Mouse (Mus musculus): Measurements from ENCODE around the gene Naxd. TPM values are rescaled to one million over a fixed set of nuclear protein-coding genes. Genes with fewer than 3 reads are reported as not detected.

Naxd gene
- polyA plus RNA-seq, 1 experiment from 2014 or later = 130 TPM

DNA sequence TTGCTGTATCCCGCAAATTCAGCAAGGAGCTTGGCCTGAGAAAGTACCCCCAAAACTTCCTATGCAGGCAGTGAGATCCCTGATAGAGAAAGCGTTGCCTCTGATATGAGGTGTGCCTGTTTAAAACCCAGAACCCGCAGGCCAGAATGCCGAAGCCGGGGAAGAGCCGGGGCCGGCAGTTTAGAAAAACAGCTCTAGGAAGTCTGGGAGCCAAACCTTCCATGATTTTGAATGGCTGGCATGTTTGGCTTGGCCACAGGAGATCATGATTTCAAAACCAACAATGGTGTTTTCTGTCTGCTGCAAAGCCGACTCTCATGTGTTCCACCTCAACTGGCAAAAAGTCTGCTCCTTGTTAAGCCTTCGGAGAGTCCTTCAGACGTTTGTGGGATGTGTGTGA, 55.1 kb downstream of the Naxd start:
- H3K4me2 ChIP-seq (ENCODE audit: low read length) = no peak overlapping the region
- 91% methylated on average over 10 of the region's 10 CpGs for WGBS
- H3K4me3 ChIP-seq (replicated peaks; ENCODE audit: low read depth, low read length) = no peak overlapping the region
- ATAC-seq (ENCODE audit: low FRiP score, low TSS enrichment) (no peak), DNase-seq (no peak)
- no peaks in the 10 kb centered on the region for H3K9me3 ChIP-seq (ENCODE audit: control insufficient read depth, low read length)
- no peaks in the 10 kb centered on the region for H3K36me3 ChIP-seq (ENCODE audit: control insufficient read depth, insufficient read depth, low read length)
- H3K4me1 ChIP-seq (ENCODE audit: control insufficient read depth, insufficient read depth, low read length) = peaks cover 18% of the 10 kb centered on the region; the same call in 1 of the 2 replicates
- H3K27ac ChIP-seq (replicated peaks; ENCODE audit: low read depth, low read length) = no peak overlapping the region
- H3K27me3 ChIP-seq (ENCODE audit: control insufficient read depth, insufficient read depth, low read length) = no peaks in the 10 kb centered on the region
- H3K9ac ChIP-seq (replicated peaks; ENCODE audit: low read length) = no peak overlapping the region

DNA sequence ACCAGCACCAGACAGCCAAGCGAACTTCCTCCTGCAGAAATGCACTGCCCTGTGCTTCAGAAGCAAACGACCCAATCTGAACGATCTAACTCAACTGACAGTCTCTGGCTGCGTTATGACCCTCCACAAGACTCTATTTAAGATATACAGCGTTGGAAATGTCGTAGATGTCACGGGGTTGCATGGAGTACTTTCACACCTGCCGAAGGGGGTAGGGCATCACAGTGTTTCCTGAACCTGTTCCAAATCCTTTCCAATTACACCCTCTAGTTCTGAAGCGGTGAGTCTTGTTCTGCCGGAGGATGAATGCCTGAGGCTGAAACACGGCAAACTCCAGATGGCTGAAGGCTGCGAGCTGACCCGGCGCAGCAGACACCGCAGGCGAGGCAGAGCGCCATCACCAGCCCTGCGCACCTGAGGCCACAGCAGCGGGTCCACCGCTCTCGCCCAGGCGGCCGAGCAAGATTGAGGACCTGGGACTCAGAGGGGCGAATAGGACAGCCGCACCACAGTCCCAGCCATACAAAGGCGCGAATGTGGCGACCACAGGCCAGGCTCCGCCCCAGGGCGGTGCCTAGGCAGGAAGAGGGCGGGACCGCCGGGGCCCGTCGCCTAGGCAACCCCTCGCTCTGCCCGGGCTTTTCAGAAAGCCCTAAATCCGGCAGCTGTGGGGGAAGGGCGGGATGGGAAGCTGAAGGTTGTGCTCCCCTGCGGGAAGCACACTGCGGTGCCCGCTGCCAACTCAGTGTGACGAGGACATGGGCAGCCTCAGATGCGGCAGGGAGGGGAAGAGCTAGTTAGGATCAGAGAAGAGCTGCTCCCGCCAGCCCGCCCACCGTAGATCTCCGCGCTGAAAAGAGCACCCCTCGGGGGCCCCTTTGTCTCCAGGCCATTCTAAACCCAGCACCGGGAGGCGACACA, 57.8 kb downstream of the Naxd start, which contains the start of gene Ing1:
Gene Ing1 (plus strand): TSS at position 773 of the 921 bp plus-strand sequence.
- Histone ChIP-seq H3K4me1 (ENCODE audit: control insufficient read depth, insufficient read depth, low read length) (peaks cover 20% of the 10 kb centered on the region), H3K36me3 (ENCODE audit: control insufficient read depth, insufficient read depth, low read length) (no peaks in the 10 kb centered on the region), H3K27ac (replicated peaks; ENCODE audit: low read depth, low read length) (peak within 1 kb of the TSS; percentile 100), H3K9ac (replicated peaks; ENCODE audit: low read length) (peak within 1 kb of the TSS; percentile 93), H3K9me3 (ENCODE audit: control insufficient read depth, low read length) (no peaks in the 10 kb centered on the region), H3K4me3 (replicated peaks; ENCODE audit: low read depth, low read length) (peak within 1 kb of the TSS; percentile 91), H3K27me3 (ENCODE audit: control insufficient read depth, insufficient read depth, low read length) (no peaks in the 10 kb centered on the region), H3K4me2 (ENCODE audit: low read length) (peak within 1 kb of the TSS; percentile 67)
- peak; percentile 86 for ATAC-seq (ENCODE audit: low FRiP score, low TSS enrichment)
- whole genome bisulfite sequencing = under 1% methylated on average over 47 of the region's 52 CpGs
- peak; percentile 99 for DNase-seq

DNA sequence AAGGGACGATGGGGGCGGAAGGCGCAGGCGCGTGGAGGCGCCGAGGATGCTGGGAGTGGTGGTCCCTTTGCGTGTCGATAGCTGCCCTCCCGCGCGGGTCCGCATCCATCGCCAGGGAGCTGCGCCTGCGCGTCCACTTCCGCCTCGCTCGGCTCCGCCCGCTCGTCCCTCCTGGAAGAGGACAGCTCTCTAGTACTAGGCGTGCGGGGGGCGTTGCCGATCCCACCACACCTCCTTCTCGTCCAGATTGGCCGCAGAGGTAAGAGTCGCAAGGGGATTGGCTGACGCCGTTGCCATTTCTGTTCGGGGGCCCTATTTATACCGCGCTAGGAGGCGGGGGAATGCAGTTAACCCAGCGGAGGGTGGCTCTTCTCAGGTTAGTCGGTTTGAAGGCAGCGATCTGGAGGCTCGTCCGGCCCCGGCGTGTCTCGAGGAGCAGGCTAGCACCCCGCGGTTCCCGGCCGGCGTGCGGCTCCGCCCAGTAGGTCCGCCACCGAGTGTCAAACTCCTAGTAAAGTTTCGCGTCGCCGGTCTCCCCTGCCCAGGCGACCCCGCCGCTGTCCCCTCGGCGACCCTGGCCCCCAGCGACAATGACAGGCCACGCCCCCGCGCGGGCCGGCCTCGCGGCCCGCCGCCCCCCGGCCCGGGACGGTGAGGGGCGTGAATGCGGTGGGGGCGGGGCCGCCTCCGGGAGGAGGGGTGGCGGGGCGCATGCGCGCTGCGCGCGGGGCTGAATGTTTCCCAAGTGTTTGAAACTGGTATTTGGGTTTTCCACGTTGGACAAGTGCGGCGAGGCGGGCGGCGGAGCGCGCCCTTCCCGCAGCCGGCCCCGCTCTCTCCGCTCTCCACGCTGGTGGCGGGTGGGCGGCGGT, 58.6 kb downstream of the Naxd start:
- peak overlapping the region; percentile 67 for H3K4me2 ChIP-seq (ENCODE audit: low read length)
- no peaks in the 10 kb centered on the region for H3K36me3 ChIP-seq (ENCODE audit: control insufficient read depth, insufficient read depth, low read length)
- no peaks in the 10 kb centered on the region for H3K9me3 ChIP-seq (ENCODE audit: control insufficient read depth, low read length)
- H3K27me3 ChIP-seq (ENCODE audit: control insufficient read depth, insufficient read depth, low read length) = no peaks in the 10 kb centered on the region
- WGBS = under 1% methylated on average over 101 of the region's 103 CpGs
- H3K9ac ChIP-seq (replicated peaks; ENCODE audit: low read length) = peak overlapping the region; percentile 93
- peaks cover 18% of the 10 kb centered on the region for H3K4me1 ChIP-seq (ENCODE audit: control insufficient read depth, insufficient read depth, low read length)
- peak overlapping the region; percentile 91 for H3K4me3 ChIP-seq (replicated peaks; ENCODE audit: low read depth, low read length)
- peak overlapping the region; percentile 100 for H3K27ac ChIP-seq (replicated peaks; ENCODE audit: low read depth, low read length)
- peak; percentile 88 for ATAC-seq (ENCODE audit: low FRiP score, low TSS enrichment)
- peak; percentile 100 for DNase-seq

- Histone ChIP-seq H3K9me3 (ENCODE audit: control insufficient read depth, low read length) (no peaks in the 10 kb centered on the region), H3K4me3 (replicated peaks; ENCODE audit: low read depth, low read length) (peak overlapping the region; percentile 91), H3K27me3 (ENCODE audit: control insufficient read depth, insufficient read depth, low read length) (no peaks in the 10 kb centered on the region), H3K27ac (replicated peaks; ENCODE audit: low read depth, low read length) (peak overlapping the region; percentile 100), H3K9ac (replicated peaks; ENCODE audit: low read length) (peak overlapping the region; percentile 93), H3K4me1 (ENCODE audit: control insufficient read depth, insufficient read depth, low read length) (peaks cover 16% of the 10 kb centered on the region), H3K4me2 (ENCODE audit: low read length) (peak overlapping the region; percentile 67), H3K36me3 (ENCODE audit: control insufficient read depth, insufficient read depth, low read length) (peaks cover 6% of the 10 kb centered on the region)
- ATAC-seq (ENCODE audit: low FRiP score, low TSS enrichment) = no peak
- DNase-seq = peak; percentile 74
- under 1% methylated on average over 80 of the region's 85 CpGs for WGBS
Measured at GRCm38 (mm10) chr8:11556691-11557423, 59.6 kb downstream of the Naxd start.

DNA sequence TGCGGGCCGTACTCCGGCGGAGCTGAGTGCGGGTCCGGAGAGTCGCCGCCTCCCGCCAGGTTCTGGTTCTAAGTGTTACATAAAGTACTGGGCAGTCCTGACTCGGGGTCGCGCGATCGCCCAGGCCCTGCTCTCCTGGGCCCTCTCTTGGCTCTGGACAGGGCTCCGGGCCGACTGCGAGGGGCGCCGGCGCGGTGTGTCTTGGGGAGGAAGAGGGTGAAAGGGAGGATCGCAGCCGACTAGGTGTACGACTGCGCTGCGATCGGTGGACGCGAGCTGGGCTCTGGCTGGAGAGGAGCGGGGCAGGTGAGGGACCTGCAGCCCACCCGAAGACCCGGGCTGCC, 60.1 kb downstream of the Naxd start:
- no peaks in the 10 kb centered on the region for H3K27me3 ChIP-seq (ENCODE audit: control insufficient read depth, insufficient read depth, low read length)
- H3K9me3 ChIP-seq (ENCODE audit: control insufficient read depth, low read length) = no peaks in the 10 kb centered on the region
- peak overlapping the region; percentile 100 for H3K27ac ChIP-seq (replicated peaks; ENCODE audit: low read depth, low read length)
- H3K4me3 ChIP-seq (replicated peaks; ENCODE audit: low read depth, low read length) = peak overlapping the region; percentile 91
- peaks cover 11% of the 10 kb centered on the region for H3K36me3 ChIP-seq (ENCODE audit: control insufficient read depth, insufficient read depth, low read length)
- H3K9ac ChIP-seq (replicated peaks; ENCODE audit: low read length) = peak overlapping the region; percentile 93
- no peak for ATAC-seq (ENCODE audit: low FRiP score, low TSS enrichment)
- peaks cover 16% of the 10 kb centered on the region for H3K4me1 ChIP-seq (ENCODE audit: control insufficient read depth, insufficient read depth, low read length)
- H3K4me2 ChIP-seq (ENCODE audit: low read length) = peak overlapping the region; percentile 67
- no peak for DNase-seq
- WGBS = under 1% methylated on average over 32 of the region's 32 CpGs

DNA sequence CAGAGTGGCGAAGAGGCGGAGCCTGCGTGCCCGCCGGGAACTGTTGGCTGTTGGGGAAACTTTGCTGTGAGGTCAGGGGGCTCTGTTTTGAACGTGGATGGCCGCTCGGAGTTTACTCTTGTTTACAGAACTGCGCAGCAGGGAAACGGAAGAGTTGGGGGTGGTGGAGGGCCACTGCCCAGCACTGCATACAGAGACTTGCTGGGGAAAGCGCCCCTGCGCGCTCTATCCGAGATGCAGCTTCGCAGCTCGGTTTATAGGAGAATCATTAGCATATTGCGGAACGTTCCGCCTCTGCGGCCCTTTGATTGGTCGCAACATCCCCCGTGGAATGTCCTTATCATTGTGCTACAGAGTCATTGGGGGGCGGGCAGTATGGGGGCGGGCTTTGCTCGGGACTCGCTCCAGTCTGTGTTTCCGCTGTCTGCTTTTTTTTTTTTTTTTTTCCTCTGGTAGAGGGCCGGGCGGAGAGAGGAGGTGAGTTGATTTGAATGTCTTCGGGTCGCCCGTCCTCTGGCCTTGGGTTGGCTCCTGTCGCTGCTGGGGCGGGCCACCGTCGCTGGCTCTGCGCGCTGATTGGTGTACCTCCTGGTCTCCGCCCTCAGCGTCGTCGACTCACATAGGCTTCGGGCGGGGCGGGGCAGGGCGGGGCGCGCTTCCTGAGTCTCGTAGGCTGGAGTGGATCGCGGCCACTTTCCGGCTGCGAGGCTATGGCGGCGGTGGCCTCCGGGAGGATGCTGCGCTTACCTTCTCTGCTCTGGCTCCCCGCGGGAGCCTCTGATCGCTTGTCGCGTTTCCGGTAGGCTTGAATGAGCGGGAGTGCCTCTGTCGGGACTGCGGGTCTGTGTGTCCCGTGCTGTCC, 60.7 kb downstream of the Naxd start:
- H3K9ac ChIP-seq (replicated peaks; ENCODE audit: low read length) = peak overlapping the region; percentile 93
- peak overlapping the region; percentile 67 for H3K4me2 ChIP-seq (ENCODE audit: low read length)
- WGBS = 0% methylated on average over 67 of the region's 67 CpGs
- H3K4me1 ChIP-seq (ENCODE audit: control insufficient read depth, insufficient read depth, low read length) = peaks cover 16% of the 10 kb centered on the region
- H3K27me3 ChIP-seq (ENCODE audit: control insufficient read depth, insufficient read depth, low read length) = no peaks in the 10 kb centered on the region
- ATAC-seq (ENCODE audit: low FRiP score, low TSS enrichment) (peak; percentile 78), DNase-seq (peak; percentile 97)
- no peaks in the 10 kb centered on the region for H3K9me3 ChIP-seq (ENCODE audit: control insufficient read depth, low read length)
- peak overlapping the region; percentile 100 for H3K27ac ChIP-seq (replicated peaks; ENCODE audit: low read depth, low read length)
- H3K36me3 ChIP-seq (ENCODE audit: control insufficient read depth, insufficient read depth, low read length) = peaks cover 11% of the 10 kb centered on the region
- H3K4me3 ChIP-seq (replicated peaks; ENCODE audit: low read depth, low read length) = peak overlapping the region; percentile 91

DNA sequence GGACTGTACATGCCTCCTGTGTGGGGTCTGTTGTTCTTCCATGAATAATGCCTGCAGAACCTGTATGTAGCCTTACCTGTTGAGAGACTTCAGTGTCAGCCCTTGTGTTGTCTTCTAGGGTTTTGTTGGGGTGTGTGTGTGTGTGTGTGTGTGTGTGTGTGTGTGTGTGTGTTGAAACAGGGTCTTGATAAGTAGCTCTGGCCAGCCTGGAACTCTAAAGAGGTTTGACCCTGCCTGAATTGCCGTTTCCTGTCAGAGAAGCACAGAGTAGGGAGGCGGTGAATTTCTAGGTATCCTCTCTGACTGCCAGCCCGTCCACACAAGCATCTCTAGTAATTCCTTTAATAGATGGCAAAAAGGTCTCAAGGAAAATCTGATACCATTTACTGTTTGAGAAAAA, 62.2 kb downstream of the Naxd start:
- H3K27ac ChIP-seq (replicated peaks; ENCODE audit: low read depth, low read length) = no peak overlapping the region
- H3K36me3 ChIP-seq (ENCODE audit: control insufficient read depth, insufficient read depth, low read length) = peaks cover 26% of the 10 kb centered on the region
- H3K27me3 ChIP-seq (ENCODE audit: control insufficient read depth, insufficient read depth, low read length) = no peaks in the 10 kb centered on the region
- ATAC-seq (ENCODE audit: low FRiP score, low TSS enrichment) (no peak), DNase-seq (no peak)
- no peaks in the 10 kb centered on the region for H3K9me3 ChIP-seq (ENCODE audit: control insufficient read depth, low read length)
- peaks cover 10% of the 10 kb centered on the region for H3K4me1 ChIP-seq (ENCODE audit: control insufficient read depth, insufficient read depth, low read length)
- WGBS = 85% methylated on average over 3 of the region's 3 CpGs
- H3K4me2 ChIP-seq (ENCODE audit: low read length) = peak overlapping the region; percentile 67
- no peak overlapping the region for H3K4me3 ChIP-seq (replicated peaks; ENCODE audit: low read depth, low read length)
- H3K9ac ChIP-seq (replicated peaks; ENCODE audit: low read length) = no peak overlapping the region
